Mouse (Mus musculus) forebrain, postnatal 0 days (tissue): ENCODE results near the gene Lekr1. TPM values are rescaled to one million over a fixed set of nuclear protein-coding genes. Genes with fewer than 3 reads are reported as not detected.

Experiments used
- ATAC-seq: fragments of 200-750 bp; cut with Nextera tagmentation; 2 replicates; pipeline ENCODE4 v1.8.0; 2017; ENCODE audit warnings: mild to moderate bottlenecking, moderate library complexity
- DNase-seq: peaks from one replicate; pipeline ENCODE4 v3.0.0-alpha.2; 2015
- H3K27ac ChIP-seq: fragments of 300-500 bp; sonication (generic); 2 replicates; pipeline ENCODE4 v1.5.1; 2014; ENCODE audit warnings: low read depth, mild to moderate bottlenecking, antibody characterized with exemption, low read length, moderate library complexity, mixed read lengths
- H3K27me3 ChIP-seq: fragments of 300-500 bp; sonication (generic); 2 replicates; pipeline ENCODE4 v1.6.1; 2014; ENCODE audit warnings: mild to moderate bottlenecking, low read length, mixed read lengths; ENCODE audit not compliant: insufficient read depth
- H3K36me3 ChIP-seq: fragments of 300-500 bp; sonication (generic); 2 replicates; pipeline ENCODE4 v1.6.1; 2014; ENCODE audit warnings: mild to moderate bottlenecking, moderate library complexity; ENCODE audit not compliant: insufficient read depth
- H3K4me1 ChIP-seq: fragments of 300-500 bp; sonication (generic); 2 replicates; pipeline ENCODE4 v1.6.1; 2014; ENCODE audit warnings: antibody characterized with exemption; ENCODE audit not compliant: insufficient read depth
- H3K4me2 ChIP-seq: fragments of 300-500 bp; sonication (generic); 2 replicates; pipeline ENCODE4 v1.6.1; 2014; ENCODE audit warnings: low read depth, mild to moderate bottlenecking, moderate library complexity
- H3K4me3 ChIP-seq: fragments of 300-500 bp; sonication (generic); 2 replicates; pipeline ENCODE4 v1.5.1; 2014; ENCODE audit warnings: low read depth, low read length, mixed read lengths
- H3K9ac ChIP-seq: fragments of 300-500 bp; sonication (generic); 2 replicates; pipeline ENCODE4 v1.6.1; 2014; ENCODE audit warnings: mild to moderate bottlenecking
- H3K9me3 ChIP-seq: fragments of 300-500 bp; sonication (generic); 2 replicates; pipeline ENCODE4 v1.6.1; 2016; ENCODE audit warnings: low read length
- CTCF ChIP-seq: sonication (generic); IDR thresholded peaks from 2 replicates; pipeline ENCODE4 v1.5.1; 2016; ENCODE audit warnings: antibody characterized with exemption, control low read depth, low read depth
- WGBS: fragments of 180-500 bp; shearing (Covaris S2); extraction: QIAGEN DNeasy Blood & Tissue Kit; methylation state at CpG from one replicate; pipeline ENCODE4 v1.1.7; 2014; 5-methylcytosine and 5-hydroxymethylcytosine counted together
- polyA plus RNA-seq: library from polyadenylated mRNA; unstranded; fragments of >200 nt; fragmentation: Nextera tagmentation; extraction: Ambion mirVana; gene quantifications from 2 replicates; pipeline ENCODE4 v1.2.1, GENCODE M21; 2015
- total RNA-seq: library from RNA; depleted of rRNA; stranded (reverse); fragments of >200 nt; gene quantifications from 2 replicates; pipeline ENCODE4 v1.2.3, GENCODE M21; 2014

The Lekr1 gene
- total and polyA plus RNA-seq, 2 experiments from 2014 or later = 3.8 to 4.8 TPM

GRCm38 (mm10) chr3:65843185-65843552 is 177.1 kb downstream of the Lekr1 start:
- H3K27me3 ChIP-seq = no peaks in the 10 kb centered on the region
- TF ChIP-seq CTCF = no peak
- no peaks in the 10 kb centered on the region for H3K36me3 ChIP-seq
- H3K4me3 ChIP-seq = no peak overlapping the region
- 46% methylated on average over 4 of the region's 4 CpGs for WGBS
- no peak overlapping the region for H3K27ac ChIP-seq
- no peak overlapping the region for H3K9ac ChIP-seq
- no peaks in the 10 kb centered on the region for H3K4me1 ChIP-seq
- H3K4me2 ChIP-seq = no peak overlapping the region
- DNase-seq (no peak), ATAC-seq (peak; percentile 51; the same call in 1 of the 2 replicates)
- H3K9me3 ChIP-seq = no peaks in the 10 kb centered on the region

- H3K9me3 ChIP-seq = no peaks in the 10 kb centered on the region
- WGBS = 90% methylated on average over 10 of the region's 10 CpGs
- DNase-seq = no peak
- H3K9ac ChIP-seq = no peak overlapping the region
- no peaks in the 10 kb centered on the region for H3K27me3 ChIP-seq
- H3K4me2 ChIP-seq = no peak overlapping the region
- no peaks in the 10 kb centered on the region for H3K4me1 ChIP-seq
- H3K27ac ChIP-seq = no peak overlapping the region
- no peak for ATAC-seq
- no peak for TF ChIP-seq CTCF
- no peak overlapping the region for H3K4me3 ChIP-seq
- no peaks in the 10 kb centered on the region for H3K36me3 ChIP-seq
These were observed 178.3 kb downstream of the Lekr1 start for GRCm38 (mm10) chr3:65844302-65844701.

GRCm38 (mm10) chr3:65844851-65845552 is 179.0 kb downstream of the Lekr1 start:
- WGBS = 51% methylated on average over 8 of the region's 8 CpGs
- no peak overlapping the region for H3K9ac ChIP-seq
- H3K27ac ChIP-seq = no peak overlapping the region
- H3K9me3 ChIP-seq = no peaks in the 10 kb centered on the region
- H3K4me1 ChIP-seq = no peaks in the 10 kb centered on the region
- no peak for DNase-seq
- no peak overlapping the region for H3K4me2 ChIP-seq
- no peaks in the 10 kb centered on the region for H3K27me3 ChIP-seq
- TF ChIP-seq CTCF = no peak
- H3K4me3 ChIP-seq = no peak overlapping the region
- no peaks in the 10 kb centered on the region for H3K36me3 ChIP-seq
- 0 out of 2 replicates have a peak, but pooled peaks have one; percentile 10 for ATAC-seq

GRCm38 (mm10) chr3:65847158-65847787 is 181.2 kb downstream of the Lekr1 start:
- no peak for TF ChIP-seq CTCF
- H3K4me1 ChIP-seq = no peaks in the 10 kb centered on the region
- no peak overlapping the region for H3K4me2 ChIP-seq
- DNase-seq = no peak
- no peaks in the 10 kb centered on the region for H3K27me3 ChIP-seq
- ATAC-seq = no peak
- H3K4me3 ChIP-seq = no peak overlapping the region
- no peak overlapping the region for H3K9ac ChIP-seq
- 81% methylated on average over 4 of the region's 4 CpGs for WGBS
- H3K9me3 ChIP-seq = no peaks in the 10 kb centered on the region
- no peaks in the 10 kb centered on the region for H3K36me3 ChIP-seq
- H3K27ac ChIP-seq = no peak overlapping the region

- Histone ChIP-seq H3K9me3 (no peaks in the 10 kb centered on the region), H3K27ac (no peak overlapping the region), H3K27me3 (no peaks in the 10 kb centered on the region), H3K9ac (no peak overlapping the region), H3K4me2 (no peak overlapping the region), H3K36me3 (no peaks in the 10 kb centered on the region), H3K4me3 (no peak overlapping the region), H3K4me1 (no peaks in the 10 kb centered on the region)
- no peak for TF ChIP-seq CTCF
- ATAC-seq = no peak
- DNase-seq = no peak
- 91% methylated on average over 5 of the region's 5 CpGs for WGBS
These were observed 187.7 kb downstream of the Lekr1 start for GRCm38 (mm10) chr3:65853746-65854145.

GRCm38 (mm10) chr3:65855521-65855920 is 189.5 kb downstream of the Lekr1 start:
- TF ChIP-seq CTCF = no peak
- no peaks in the 10 kb centered on the region for H3K4me1 ChIP-seq
- no peaks in the 10 kb centered on the region for H3K9me3 ChIP-seq
- 74% methylated on average over 5 of the region's 5 CpGs for WGBS
- ATAC-seq (no peak), DNase-seq (no peak)
- no peaks in the 10 kb centered on the region for H3K27me3 ChIP-seq
- H3K4me2 ChIP-seq = no peak overlapping the region
- H3K36me3 ChIP-seq = no peaks in the 10 kb centered on the region
- no peak overlapping the region for H3K4me3 ChIP-seq
- H3K27ac ChIP-seq = no peak overlapping the region
- H3K9ac ChIP-seq = no peak overlapping the region

GRCm38 (mm10) chr3:65858118-65858517 is 192.1 kb downstream of the Lekr1 start:
- ATAC-seq = no peak
- Histone ChIP-seq H3K36me3 (no peaks in the 10 kb centered on the region), H3K9me3 (no peaks in the 10 kb centered on the region), H3K27ac (no peak overlapping the region), H3K27me3 (no peaks in the 10 kb centered on the region), H3K4me3 (no peak overlapping the region), H3K4me2 (no peak overlapping the region), H3K4me1 (0 out of 2 replicates have a peak, but pooled peaks cover 8% of the 10 kb centered on the region), H3K9ac (no peak overlapping the region)
- DNase-seq = no peak
- 45% methylated on average over 11 of the region's 11 CpGs for WGBS
- TF ChIP-seq CTCF = no peak
